Mouse (Mus musculus): ENCODE measurements around the gene Gm45711. TPM values are rescaled to one million over a fixed set of nuclear protein-coding genes. Genes with fewer than 3 reads are reported as not detected.
"Not testable (repeated sequence)": the region's sequence is repeated elsewhere in the genome, so short reads cannot be mapped to it uniquely, and the experiment has no call there.

Gene Gm45711
- total RNA-seq, 4 experiments from 2014 or later = not detected

DNA sequence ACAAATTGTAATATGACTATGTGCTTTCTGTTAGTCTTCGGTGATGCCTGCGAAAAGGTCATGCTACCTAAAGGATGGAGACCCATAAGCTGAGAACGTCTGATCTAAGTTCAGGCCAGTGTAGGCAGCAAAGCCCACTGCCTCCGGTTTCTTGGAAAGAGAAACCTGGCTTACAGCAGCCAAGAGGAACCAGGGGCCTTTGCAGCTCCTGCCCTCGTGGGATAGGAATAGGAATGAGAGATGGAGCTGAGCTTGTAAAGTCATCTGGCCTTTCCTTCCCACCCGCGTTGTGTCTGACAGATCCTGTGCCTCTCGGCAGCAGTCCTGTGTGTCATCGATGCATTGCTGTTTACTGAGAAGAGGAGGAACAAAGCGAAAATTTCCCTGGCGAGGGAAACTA lies 11.4 kb upstream of the Gm45711 start, which contains the start of gene Gm11020:
Gene Gm11020, plus strand, starts transcription at position 301 of the 400 bp plus-strand sequence.
- DNase-seq (ENCODE audit: low spot score in 2 of 2) = not testable (repeated sequence)

DNA sequence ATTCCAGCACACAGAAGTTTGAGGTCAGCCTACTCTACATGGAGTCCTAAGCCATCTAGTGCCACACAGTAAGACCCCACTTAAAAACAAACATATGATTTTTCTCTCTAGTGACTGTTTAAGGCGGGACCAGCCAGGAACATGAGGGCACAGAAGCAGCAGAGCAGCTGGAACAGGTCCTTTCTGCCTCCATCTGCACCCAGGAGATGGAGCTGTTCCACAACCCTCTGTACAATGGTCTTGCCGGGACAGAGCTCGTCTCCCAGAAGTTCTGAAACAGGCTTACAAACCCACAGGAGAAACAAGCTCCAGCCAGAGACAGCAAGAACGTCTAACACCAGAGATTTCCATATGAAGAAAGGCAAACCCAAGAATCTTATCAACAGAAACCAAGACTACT lies 3.4 kb upstream of the Gm45711 start:
- no peak for DNase-seq (ENCODE audit: low spot score in 2 of 2)

DNA sequence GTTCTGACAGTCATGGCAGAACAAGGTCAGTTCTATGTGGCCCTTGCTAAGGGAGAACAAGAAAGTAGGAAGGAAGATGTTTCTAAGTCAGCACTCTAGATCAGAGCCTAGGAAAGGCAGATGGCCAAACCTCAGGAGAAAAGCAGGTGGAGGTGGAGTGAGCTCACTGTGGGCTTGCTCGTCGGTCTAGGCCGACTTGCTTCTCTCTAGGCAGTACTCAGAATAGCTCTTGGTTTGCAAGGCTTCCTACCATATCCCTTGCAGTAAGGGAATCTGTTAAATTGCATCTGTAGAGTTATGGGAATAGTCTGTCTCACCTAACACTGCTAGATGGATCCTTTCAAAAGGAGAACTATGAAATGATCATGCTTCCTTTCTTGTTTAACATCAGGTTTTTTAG lies 2.1 kb upstream of the Gm45711 start:
- DNase-seq (ENCODE audit: low spot score in 2 of 2) = not testable (repeated sequence)

DNA sequence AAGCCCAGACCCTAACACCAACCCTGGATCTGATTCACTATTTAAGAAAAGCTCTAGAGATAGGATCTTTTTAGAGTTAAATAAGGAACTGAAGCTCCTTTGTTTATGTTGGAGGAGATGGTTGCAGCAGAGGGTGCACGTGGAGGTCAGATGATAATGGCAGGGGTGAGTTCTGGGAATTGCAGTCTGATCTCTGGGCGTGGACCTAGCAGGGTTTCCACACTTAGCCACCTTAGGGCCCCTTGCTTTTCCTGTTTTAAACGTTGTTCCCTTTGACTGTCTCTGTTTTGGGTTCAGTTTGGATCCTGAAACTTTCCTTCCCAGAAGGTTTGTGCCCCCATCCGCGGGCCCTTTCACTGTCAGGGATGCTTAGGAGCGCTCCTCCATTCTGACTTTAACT lies 1.5 kb downstream of the Gm45711 start:
- not testable (repeated sequence) for DNase-seq (ENCODE audit: low spot score in 2 of 2)

DNA sequence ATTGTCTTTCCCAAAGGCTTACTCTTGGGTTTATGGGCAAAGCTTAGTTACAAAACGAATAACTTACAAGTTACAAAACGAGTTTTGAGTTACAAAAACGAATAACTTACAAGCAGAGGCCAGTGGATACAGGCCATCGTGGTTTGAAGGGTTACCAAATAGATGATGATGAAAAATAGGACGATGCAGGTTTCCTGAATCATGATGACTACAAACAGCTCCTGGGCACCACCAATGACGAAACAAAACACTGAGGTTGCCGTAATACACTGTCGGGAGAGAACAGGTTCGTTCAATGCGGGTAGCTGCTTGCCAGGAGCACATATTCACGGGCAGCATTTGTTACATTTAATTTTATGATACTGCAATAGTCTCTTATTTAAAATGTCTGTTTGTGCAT lies 4.9 kb downstream of the Gm45711 start:
- DNase-seq (ENCODE audit: low spot score in 2 of 2) = no peak

DNA sequence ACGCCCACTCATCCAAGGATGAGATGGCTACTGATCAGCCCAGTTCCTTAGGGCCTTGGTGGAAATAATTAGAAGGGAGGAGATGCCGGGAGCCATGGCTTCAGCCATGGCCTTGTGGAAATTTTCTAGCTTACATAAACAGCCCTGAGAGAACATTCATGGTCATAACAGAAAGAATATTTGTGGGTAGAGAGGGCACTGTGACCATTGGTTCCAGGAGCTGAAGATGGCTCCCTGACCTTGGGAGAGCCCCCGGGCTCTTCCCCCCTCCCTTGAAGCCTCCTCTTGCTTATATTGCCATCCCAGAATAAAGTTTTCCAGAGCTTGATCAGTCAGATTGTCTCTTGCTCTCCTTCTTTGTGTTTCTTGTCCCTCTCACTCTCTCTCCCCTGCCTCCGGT lies 7.3 kb downstream of the Gm45711 start:
- not testable (repeated sequence) for DNase-seq (ENCODE audit: low spot score in 2 of 2)

DNA sequence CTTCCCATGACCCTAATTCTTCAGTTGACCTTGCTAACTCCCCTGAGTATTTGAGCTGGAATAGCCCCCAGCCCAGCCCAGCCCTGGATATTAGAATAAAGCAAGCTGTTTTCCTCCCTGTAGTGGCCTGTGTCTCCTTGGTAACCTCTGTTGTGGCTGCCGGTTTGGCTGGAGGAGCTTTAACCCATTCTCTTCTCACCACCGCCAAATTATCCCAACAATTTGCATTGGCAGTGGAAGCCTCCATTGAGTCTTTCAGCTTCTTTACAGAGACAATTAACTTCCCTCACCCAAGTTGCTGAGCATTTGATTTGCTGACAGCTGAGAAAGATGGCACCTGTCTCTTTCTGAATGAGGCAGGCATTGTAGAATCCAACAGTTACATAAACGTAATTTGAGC lies 8.3 kb downstream of the Gm45711 start:
- not testable (repeated sequence) for DNase-seq (ENCODE audit: low spot score in 2 of 2)

DNA sequence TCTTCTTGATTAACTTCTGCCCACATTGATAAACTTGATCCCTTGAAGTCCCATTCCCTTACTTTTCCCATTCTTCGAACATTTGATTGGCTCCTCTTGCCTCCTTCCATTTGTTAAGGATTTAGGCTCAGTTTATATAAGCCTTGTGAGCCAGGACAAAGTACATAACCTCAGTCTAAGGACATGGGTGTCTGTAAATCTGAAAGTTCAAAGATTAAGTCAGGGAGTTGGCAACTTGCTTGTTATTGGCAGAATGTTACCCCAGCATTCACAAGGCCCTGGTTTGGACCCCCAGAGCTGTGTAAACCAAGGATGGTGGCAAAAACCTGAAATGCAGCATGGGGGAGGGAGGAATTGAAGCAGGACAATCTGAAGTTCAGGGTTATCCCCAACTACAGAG lies 15.5 kb downstream of the Gm45711 start:
- no peak for DNase-seq (ENCODE audit: low spot score in 2 of 2)

DNA sequence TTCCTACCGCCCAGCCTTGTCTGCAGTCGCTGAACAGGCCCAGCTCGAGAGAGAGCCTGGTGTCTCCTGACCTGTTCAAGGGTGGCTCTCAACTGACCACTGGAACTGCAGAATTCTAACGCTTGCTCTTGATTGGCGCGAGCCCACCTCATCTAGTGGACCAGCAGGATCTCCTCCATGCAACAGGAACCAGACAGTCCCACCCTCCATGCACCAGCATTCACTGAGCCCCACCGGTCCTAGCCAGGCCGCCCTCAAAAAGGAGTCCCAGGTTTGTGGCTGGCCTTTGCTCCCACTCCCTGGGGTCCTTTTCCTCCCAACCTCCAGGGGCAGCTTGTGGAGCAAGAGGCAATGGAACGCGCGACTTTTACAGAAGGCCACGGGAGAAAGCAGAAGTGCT lies 16.8 kb downstream of the Gm45711 start, which contains the start of gene Cmtm2a:
Gene Cmtm2a, minus strand, starts transcription at position 101 of the 400 bp plus-strand sequence.
- DNase-seq (ENCODE audit: low spot score in 2 of 2) = not testable (repeated sequence)

DNA sequence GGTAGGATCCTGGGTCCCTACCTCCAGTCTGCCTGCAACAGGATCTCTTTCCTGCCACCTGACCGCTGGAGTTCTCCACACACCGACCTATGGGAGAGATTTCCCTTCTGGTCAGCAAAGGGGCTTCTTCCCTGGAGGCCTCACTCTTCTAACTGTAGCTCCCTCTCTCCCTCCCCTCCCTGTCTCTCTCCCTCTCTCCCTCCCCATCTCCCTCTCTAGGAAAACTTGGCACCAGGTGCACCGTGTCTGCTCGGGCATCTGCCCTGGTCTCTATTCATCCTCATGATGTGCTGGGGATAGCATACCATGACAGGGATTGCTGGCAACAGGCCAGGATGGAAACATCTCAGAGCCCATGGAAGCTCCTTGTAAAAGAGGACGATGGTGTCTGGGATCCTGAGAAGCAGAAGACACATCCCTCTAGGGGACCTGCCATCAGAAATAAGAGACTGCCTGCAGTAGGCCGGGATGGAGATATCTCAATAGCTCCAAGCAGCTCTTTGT lies 40.9 kb downstream of the Gm45711 start:
- no peak for DNase-seq (ENCODE audit: low spot score in 2 of 2)

DNA sequence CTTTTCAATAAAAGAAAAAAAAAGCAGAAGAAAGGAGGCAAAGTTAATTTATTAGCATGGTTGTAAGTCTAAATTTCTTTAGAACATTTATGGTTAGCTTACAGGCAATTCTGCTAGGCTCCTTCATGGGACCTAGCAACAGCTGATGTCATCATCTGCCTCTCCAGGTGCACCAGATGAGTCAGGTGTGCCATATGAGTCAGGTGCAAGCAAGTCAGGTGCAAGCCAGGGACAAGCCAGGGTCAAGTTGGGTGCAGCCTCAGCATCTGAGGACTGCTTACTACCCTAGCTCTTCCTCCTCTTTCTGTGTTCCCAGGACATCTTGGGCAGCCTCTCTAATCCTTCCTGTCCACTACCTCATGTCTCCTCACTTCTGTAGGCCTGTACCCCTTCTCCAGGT lies 41.5 kb downstream of the Gm45711 start:
- no peak for DNase-seq (ENCODE audit: low spot score in 2 of 2)

DNA sequence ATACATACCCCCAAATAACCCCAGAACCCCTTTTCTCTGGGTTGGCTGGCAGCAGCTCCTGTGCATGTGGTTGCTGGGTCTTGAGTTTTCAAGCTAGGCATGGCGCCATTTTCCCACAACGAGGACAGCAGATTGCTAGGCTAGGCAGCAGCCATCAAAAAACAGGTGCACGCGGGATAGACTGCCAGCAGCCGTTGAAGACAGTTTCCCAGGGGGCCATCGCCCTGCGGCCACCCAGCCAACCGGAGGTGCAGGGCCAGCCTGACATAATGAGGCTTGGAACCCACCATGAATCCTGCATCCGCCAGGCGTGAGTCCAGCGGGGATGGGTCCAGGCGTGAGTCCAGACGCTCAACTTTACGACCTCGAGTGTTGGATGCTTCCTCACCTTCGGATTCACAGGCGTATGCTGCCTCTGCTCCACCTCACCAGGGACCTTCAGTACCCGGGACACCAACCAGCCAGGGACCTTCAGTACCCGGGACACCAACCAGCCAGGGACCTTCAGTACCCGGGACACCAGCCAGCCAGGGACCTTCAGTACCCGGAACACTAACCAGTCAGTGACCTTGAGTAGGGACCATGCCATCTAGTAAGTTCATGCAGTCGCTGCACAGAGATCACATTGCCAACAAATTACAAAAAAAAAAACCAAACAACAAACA lies 45.5 kb downstream of the Gm45711 start:
- not testable (repeated sequence) for DNase-seq (ENCODE audit: low spot score in 2 of 2)

DNA sequence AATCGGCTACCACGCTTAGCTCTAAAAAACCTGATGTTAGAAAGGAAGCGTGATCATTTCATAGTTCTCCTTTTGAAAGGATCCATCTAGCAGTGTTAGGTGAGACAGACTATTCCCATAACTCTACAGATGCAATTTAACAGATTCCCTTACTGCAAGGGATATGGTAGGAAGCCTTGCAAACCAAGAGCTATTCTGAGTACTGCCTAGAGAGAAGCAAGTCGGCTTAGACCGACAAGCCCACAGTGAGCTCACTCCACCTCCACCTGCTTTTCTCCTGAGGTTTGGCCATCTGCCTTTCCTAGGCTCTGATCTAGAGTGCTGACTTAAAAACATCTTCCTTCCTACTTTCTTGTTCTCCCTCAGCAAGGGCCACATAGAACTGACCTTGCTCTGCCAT lies 48.1 kb downstream of the Gm45711 start:
- DNase-seq (ENCODE audit: low spot score in 2 of 2) = not testable (repeated sequence)

DNA sequence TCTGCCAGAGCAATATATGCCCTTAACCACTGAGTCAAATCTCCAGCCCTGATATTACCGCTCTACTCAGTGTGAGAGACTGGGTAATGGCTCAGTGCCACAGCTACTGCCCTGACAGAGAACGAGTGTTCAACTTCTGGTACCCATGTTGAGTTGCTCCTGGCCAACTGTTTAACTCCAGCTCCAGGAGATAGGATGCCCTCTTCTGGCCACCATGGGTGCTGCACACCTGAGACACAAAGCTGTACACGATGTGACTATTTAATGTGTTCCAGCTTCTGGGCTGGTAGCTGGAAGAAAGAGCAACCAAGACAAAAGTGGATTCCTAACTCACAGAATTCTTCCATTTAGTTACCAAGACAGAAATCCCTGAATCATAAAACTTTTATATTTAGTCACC lies 56.9 kb downstream of the Gm45711 start:
- no peak for DNase-seq (ENCODE audit: low spot score in 2 of 2)

DNA sequence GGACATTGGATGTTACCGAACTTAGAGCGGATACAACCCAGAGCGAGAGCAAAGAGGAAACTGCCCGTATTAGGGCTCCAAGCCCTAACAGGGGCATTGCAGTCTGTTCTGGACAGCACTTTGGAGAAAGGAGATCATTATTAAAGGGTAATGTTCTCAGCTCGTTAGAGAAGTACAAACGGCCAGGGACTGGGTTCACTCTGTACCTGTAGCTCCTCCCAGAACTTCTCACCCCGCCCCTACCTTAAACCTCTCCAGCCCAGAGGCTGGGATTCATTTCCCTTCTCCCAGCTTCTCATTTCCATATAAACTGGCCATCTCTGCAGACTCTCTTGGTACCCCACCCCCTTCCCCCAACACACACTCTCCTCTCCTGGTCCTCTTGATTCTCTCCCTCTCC lies 58.4 kb downstream of the Gm45711 start:
- DNase-seq (ENCODE audit: low spot score in 2 of 2) = no peak

DNA sequence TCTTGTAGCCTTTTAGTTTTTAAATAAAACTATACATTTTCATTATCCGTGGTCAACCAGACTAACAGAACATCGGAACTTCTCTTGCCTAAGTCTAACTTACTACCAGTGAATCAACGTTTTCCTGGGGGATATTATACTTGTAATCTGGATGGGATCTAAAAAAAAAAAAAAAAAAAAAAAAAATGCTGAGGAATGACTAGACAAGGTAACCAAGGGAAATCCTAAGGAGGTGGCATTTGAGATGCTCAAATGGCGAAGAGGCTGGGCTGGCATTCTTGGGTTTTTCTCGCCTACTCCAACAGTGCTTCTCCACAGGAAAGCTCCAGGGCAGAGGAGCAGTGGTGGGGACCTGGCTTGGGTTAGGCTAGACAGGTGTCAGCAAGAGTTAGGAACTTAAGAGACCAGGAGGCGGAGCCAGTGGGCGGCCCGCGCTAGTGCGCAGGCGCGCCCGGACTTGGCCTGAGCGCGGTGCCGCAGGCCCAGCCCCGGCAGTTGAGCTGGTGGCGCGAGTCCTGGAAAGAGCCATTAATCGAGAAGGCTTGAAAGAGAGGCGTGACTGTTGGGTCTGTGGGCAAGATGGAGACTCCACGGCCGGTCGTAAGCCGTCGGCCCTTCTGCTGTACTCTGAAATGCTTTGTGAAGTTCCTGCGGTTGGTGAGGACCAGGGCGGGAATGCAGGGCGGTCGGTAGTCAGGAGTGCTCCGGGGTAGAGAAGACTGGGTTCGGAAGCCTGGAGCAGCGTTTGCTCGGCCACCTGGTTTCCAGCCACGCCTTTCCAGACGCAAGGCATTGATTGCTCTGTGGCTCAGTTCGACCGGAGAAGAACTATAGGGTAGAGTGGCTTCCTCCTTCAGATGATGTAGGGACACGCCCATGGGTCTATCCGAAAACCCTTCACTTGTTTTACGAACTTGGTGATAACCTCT lies 59.2 kb downstream of the Gm45711 start, which contains the start of gene Cklf:
Gene Cklf, plus strand, starts transcription at position 423 of the 929 bp plus-strand sequence.
- peak; percentile 62 for DNase-seq (ENCODE audit: low spot score in 2 of 2)

DNA sequence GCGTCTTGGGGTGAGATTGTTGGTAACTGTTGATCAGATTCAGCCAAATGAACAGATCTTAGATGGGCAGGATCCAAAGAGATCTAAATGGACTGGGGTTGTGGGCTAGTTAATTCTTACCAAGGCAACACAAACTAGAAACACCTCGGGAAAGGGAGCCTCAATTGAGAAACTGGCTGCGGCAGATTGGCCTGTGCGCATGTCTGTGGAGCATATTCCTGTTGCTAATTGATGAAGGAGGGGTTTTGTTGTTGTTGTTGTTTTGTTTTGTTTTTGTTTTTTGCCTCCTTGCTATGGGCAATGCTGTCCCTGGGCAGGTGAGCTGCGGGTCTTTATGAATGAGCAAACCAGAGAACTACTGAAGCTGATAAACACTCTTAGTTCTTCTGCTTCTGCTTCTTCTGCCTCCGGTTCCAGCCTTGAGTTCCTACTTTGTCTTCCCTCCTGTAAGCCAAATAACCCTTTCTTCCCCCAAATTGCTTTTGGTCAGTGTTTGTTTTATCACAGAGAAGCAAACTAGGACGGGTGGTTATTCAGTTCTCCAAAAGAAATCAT lies 60.4 kb downstream of the Gm45711 start:
- no peak for DNase-seq (ENCODE audit: low spot score in 2 of 2)

DNA sequence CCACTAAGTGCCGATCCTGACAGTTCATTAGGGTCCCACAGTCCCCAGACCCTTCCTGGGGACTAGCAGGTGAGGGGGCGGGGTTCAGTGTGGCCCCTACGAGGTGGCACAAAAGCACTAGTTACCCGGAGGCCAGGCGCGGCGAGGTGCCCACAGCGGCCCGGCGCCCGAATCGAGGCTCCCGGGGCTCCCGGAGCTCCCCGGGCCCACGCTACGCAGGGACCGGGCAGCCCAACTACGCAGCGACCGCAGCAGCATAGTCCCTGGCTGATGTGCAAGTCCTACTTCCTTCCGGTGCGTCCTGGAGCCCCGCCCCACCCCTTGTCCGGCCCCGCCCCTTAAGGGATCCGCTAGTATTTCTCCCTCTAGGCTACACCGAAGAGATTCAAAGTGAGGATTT lies 61.6 kb downstream of the Gm45711 start, which contains the start of gene Tk2:
Gene Tk2, minus strand, starts transcription at position 283 of the 400 bp plus-strand sequence.
- DNase-seq (ENCODE audit: low spot score in 2 of 2) = peak; percentile 57 to 65

DNA sequence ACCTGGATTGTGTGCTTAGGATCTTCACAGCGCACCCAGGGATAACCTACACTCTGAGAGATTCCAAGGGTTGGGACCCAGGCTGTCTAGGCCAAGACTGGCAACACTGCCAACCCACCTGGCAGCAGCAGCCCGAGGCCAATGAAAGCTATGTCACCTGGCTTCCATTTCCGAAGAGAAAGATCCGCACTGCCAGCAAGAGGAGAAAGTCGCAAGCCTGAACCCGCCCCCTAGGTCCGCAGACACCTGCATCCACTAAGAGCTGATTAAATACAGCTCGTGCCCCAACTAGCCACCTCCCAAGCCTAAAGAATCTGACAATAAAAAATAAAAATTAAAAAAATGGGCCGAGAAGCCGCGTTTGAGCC lies 62.0 kb downstream of the Gm45711 start:
- DNase-seq (ENCODE audit: low spot score in 2 of 2) = no peak

DNA sequence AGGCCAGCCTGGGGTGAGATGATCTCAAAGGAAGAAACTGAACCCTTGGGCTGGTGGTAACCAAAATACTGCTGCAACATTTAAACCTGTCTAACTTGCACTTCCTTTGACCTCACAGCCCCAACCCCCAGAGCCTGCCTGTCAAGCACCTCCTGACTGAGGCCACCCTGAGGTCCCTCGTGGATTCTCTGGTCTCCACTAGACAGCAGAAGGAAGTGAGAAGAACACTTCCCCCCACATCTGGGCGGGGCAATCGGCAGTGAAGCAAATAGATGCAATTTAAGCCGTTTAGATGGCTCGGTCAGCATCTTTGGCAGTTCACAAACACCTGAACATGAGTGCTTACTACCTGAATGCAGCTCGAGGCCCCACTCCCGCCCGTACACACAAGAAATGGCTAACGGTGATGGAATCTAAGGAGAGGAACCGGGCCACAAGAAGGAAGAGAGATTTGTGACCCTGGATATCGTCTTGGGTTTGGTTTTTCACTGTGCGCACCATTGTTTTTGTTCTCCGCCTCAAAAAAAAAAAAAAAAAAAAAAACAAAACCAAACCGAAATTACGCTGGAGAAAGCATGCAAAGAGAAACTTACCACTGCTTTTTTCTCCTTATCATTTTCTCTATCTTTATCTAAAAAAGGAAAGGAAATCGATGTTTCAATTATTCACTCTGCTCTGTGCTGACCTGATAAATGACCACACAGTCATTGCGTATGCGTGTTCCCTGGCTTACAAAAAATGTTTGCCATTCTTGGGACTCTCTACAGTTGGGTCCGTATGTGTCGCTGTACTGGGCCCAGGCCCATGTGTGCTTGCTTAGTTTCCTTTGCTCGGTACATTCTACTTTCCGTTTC lies 62.6 kb downstream of the Gm45711 start:
- DNase-seq (ENCODE audit: low spot score in 2 of 2) = no peak

DNA sequence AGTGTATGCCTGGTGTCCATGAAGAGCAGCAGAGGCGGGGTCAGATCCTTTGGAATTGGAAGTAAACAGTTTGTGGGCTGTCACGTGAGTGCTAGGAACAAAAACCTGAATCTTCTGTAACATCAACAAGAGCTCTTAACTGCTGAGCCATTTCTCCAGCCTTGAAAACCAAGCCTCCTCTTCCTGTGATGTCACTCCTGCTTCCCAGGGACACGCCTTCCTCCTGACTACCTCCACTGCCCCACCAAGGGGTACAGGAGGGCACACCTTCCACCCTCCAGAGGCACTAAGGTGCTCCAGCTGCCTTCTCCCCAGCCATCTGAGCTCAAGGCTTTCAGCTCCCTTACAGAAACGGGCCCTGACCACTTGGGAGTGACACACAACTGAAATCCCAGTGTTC lies 63.3 kb downstream of the Gm45711 start:
- DNase-seq (ENCODE audit: low spot score in 2 of 2) = no peak
